Mouse (Mus musculus) cerebellum, adult 18-20 months (tissue): ENCODE measurements around the gene Adamtsl4.
A peak's percentile ranks its signal among the peaks of the same experiment; 100 is the strongest.

Experiments
- DNase-seq, 2 experiments: peaks; one replicate each; pipeline ENCODE4 v3.0.0; 2021

Gene Adamtsl4

GRCm38 (mm10) chr3:95631304-95631703, 56.4 kb downstream of the Adamtsl4 start:
- DNase-seq: no peak

- no peak for DNase-seq
Measured at GRCm38 (mm10) chr3:95630856-95631255, 56.9 kb downstream of the Adamtsl4 start.

GRCm38 (mm10) chr3:95629755-95630154, 58.0 kb downstream of the Adamtsl4 start:
- DNase-seq: peak; percentile 55 to 72

GRCm38 (mm10) chr3:95627763-95628162, 60.0 kb downstream of the Adamtsl4 start:
- peak; percentile 44 to 55 for DNase-seq
